Mouse (Mus musculus) E14TG2a.4 (cell line): ENCODE results near the gene Nipal4.

ENCODE experiments used
- CTCF ChIP-seq: conservative IDR thresholded peaks from 2 replicates; pipeline ENCODE4 v1.5.1; 2014; ENCODE audit warnings: low read length
- NANOG ChIP-seq: IDR thresholded peaks from 2 replicates; pipeline ENCODE4 v1.6.1; 2014; ENCODE audit warnings: borderline replicate concordance, low read length, mixed read lengths

GRCm38 (mm10) chr11:46168506-46168905 lies 2.2 kb upstream of the Nipal4 start:
- TF ChIP-seq CTCF (no peak), NANOG (no peak)
